Mouse (Mus musculus): ENCODE measurements around the gene Ace3.

DNA sequence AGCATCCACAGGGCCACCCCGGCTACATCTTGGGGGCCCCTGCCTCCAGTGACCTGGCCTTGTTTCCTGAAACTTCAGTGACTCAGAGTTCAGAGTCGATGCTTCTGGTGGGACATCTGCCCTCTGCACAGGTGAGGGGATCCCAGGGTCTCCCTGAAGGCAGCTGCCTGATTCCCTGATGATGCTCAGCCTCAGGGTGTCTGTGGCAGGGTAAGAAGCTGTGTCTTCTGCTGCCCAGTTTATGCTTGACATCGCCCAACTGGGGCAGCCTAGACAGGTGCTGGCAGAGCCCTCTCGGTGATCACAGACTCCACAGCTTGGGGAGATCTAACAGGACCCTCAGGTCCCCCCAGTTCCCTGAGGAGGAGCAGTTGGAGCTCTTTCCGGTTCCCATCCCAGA is 33.1 kb downstream of the Ace3 start:
- TF ChIP-seq POLR2A (IDR thresholded peaks at IDR 0.05; ENCODE audit: insufficient read depth, low read length) (no peak), CTCF (IDR thresholded peaks at IDR 0.05; ENCODE audit: low read depth, low read length) (no peak), EP300 (IDR thresholded peaks at IDR 0.05; ENCODE audit: insufficient read depth, low read depth, low read length) (no peak)

All from ES-Bruce4 (cell line).